Mouse (Mus musculus) neural tube, embryonic 14.5 days (tissue): ENCODE results near the gene Ppp1r18. TPM values are rescaled to one million over a fixed set of nuclear protein-coding genes. Genes with fewer than 3 reads are reported as not detected.

Experiments used
- ATAC-seq: fragments of 200-750 bp; cut with Nextera tagmentation; 2 replicates; pipeline ENCODE4 v1.8.0; 2017; ENCODE audit warnings: low read depth, mild to moderate bottlenecking, moderate TSS enrichment, moderate library complexity
- H3K27ac ChIP-seq: fragments of 300-500 bp; sonication (generic); 2 replicates; pipeline ENCODE4 v1.5.1; 2014; ENCODE audit warnings: low read depth, mild to moderate bottlenecking, control low read depth, low read length, moderate library complexity, mixed read lengths
- H3K27me3 ChIP-seq: fragments of 300-500 bp; sonication (generic); 2 replicates; pipeline ENCODE4 v1.6.1; 2014; ENCODE audit warnings: low read length; ENCODE audit not compliant: control insufficient read depth, insufficient read depth
- H3K36me3 ChIP-seq: fragments of 300-500 bp; sonication (generic); 2 replicates; pipeline ENCODE4 v1.6.1; 2014; ENCODE audit warnings: low read length, mixed read lengths; ENCODE audit not compliant: control insufficient read depth, insufficient read depth
- H3K4me1 ChIP-seq: fragments of 300-500 bp; sonication (generic); 2 replicates; pipeline ENCODE4 v1.6.1; 2014; ENCODE audit warnings: low read length; ENCODE audit not compliant: control insufficient read depth, insufficient read depth
- H3K4me2 ChIP-seq: fragments of 300-500 bp; sonication (generic); 2 replicates; pipeline ENCODE4 v1.6.1; 2014; ENCODE audit warnings: mild to moderate bottlenecking, low read depth, low read length, control low read depth
- H3K4me3 ChIP-seq: fragments of 300-500 bp; sonication (generic); 2 replicates; pipeline ENCODE4 v1.5.1; 2014; ENCODE audit warnings: low read depth, low read length, control low read depth, mixed read lengths
- H3K9ac ChIP-seq: fragments of 300-500 bp; sonication (generic); replicated peaks from 2 replicates; pipeline ENCODE4 v1.6.1; 2014; ENCODE audit warnings: low read depth, mild to moderate bottlenecking, control low read depth, low read length, mixed read lengths
- H3K9me3 ChIP-seq: fragments of 300-500 bp; sonication (generic); 2 replicates; pipeline ENCODE4 v1.6.1; 2016; ENCODE audit warnings: low read length; ENCODE audit not compliant: control insufficient read depth
- WGBS: fragments of 180-500 bp; shearing (Covaris S2); extraction: QIAGEN DNeasy Blood & Tissue Kit; methylation state at CpG from one replicate; pipeline ENCODE4 v1.1.7; 2014; 5-methylcytosine and 5-hydroxymethylcytosine counted together
- microRNA counts: library from miRNA; unstranded; fragments of <30 nt; microRNA quantifications from one replicate; lab custom pipeline; 2016
- microRNA-seq: library from miRNA; unstranded; fragments of <30 nt; microRNA quantifications from one replicate; pipeline ENCODE4, GENCODE M21; 2016
- polyA plus RNA-seq: library from polyadenylated mRNA; unstranded; fragments of >200 nt; fragmentation: Nextera tagmentation; extraction: Ambion mirVana; gene quantifications from 2 replicates; pipeline ENCODE4 v1.2.1, GENCODE M21; 2014

The Ppp1r18 gene
- polyA plus RNA-seq, 1 experiment from 2014 or later: 18.0 TPM

- ATAC-seq: no peak
- Histone ChIP-seq H3K4me3 (peak overlapping the region; percentile 66), H3K4me1 (peaks cover 23% of the 10 kb centered on the region), H3K9me3 (no peaks in the 10 kb centered on the region), H3K9ac (peak overlapping the region; percentile 99), H3K36me3 (peaks cover 13% of the 10 kb centered on the region), H3K27ac (peak overlapping the region; percentile 97), H3K4me2 (peak overlapping the region; percentile 69), H3K27me3 (no peaks in the 10 kb centered on the region)
- WGBS: 35% methylated on average over 6 of the region's 6 CpGs
Observed at GRCm38 (mm10) chr17:35919864-35920301, 54.5 kb downstream of the Ppp1r18 start.

- Histone ChIP-seq H3K4me3 (peak overlapping the region; percentile 66), H3K4me2 (peak overlapping the region; percentile 69), H3K27me3 (no peaks in the 10 kb centered on the region), H3K9ac (peak overlapping the region; percentile 99; the same call in 1 of the 2 replicates), H3K4me1 (peaks cover 20% of the 10 kb centered on the region), H3K36me3 (peaks cover 17% of the 10 kb centered on the region), H3K27ac (peak overlapping the region; percentile 97), H3K9me3 (no peaks in the 10 kb centered on the region)
- no peak for ATAC-seq
- WGBS: 81% methylated on average over 1 of the region's 1 CpGs
Observed at GRCm38 (mm10) chr17:35920384-35920783, 55.0 kb downstream of the Ppp1r18 start.

GRCm38 (mm10) chr17:35920862-35921562 lies 55.6 kb downstream of the Ppp1r18 start:
- WGBS: 68% methylated on average over 5 of the region's 5 CpGs
- Histone ChIP-seq H3K4me2 (peak overlapping the region; percentile 69), H3K4me3 (no peak overlapping the region), H3K36me3 (peaks cover 19% of the 10 kb centered on the region), H3K4me1 (peaks cover 18% of the 10 kb centered on the region), H3K9me3 (no peaks in the 10 kb centered on the region), H3K9ac (no peak overlapping the region; the same call in 1 of the 2 replicates), H3K27me3 (no peaks in the 10 kb centered on the region), H3K27ac (peak overlapping the region; percentile 97)
- no peak for ATAC-seq

- H3K36me3 ChIP-seq: peaks cover 26% of the 10 kb centered on the region
- no peaks in the 10 kb centered on the region for H3K9me3 ChIP-seq
- H3K27me3 ChIP-seq: no peaks in the 10 kb centered on the region
- H3K9ac ChIP-seq: 0 out of 2 replicates have a peak overlapping the region, but pooled peaks have one; percentile 26
- H3K4me3 ChIP-seq: no peak overlapping the region
- H3K4me1 ChIP-seq: peaks cover 18% of the 10 kb centered on the region
- H3K27ac ChIP-seq: no peak overlapping the region
- no peak overlapping the region for H3K4me2 ChIP-seq
- WGBS: 88% methylated on average over 4 of the region's 4 CpGs
- ATAC-seq: no peak
Observed at GRCm38 (mm10) chr17:35921710-35922109, 56.3 kb downstream of the Ppp1r18 start.

- H3K4me2 ChIP-seq: no peak overlapping the region
- no peaks in the 10 kb centered on the region for H3K9me3 ChIP-seq
- WGBS: 85% methylated on average over 3 of the region's 3 CpGs
- peaks cover 18% of the 10 kb centered on the region for H3K4me1 ChIP-seq
- ATAC-seq: no peak
- no peaks in the 10 kb centered on the region for H3K27me3 ChIP-seq
- no peak overlapping the region for H3K9ac ChIP-seq
- H3K27ac ChIP-seq: no peak overlapping the region
- H3K36me3 ChIP-seq: peaks cover 32% of the 10 kb centered on the region
- H3K4me3 ChIP-seq: no peak overlapping the region
Observed at GRCm38 (mm10) chr17:35922566-35922965, 57.2 kb downstream of the Ppp1r18 start.

- H3K4me1 ChIP-seq: peaks cover 18% of the 10 kb centered on the region
- H3K36me3 ChIP-seq: peaks cover 39% of the 10 kb centered on the region
- no peak overlapping the region for H3K4me2 ChIP-seq
- no peaks in the 10 kb centered on the region for H3K27me3 ChIP-seq
- WGBS: 97% methylated on average over 4 of the region's 4 CpGs
- ATAC-seq: no peak
- H3K9ac ChIP-seq: no peak overlapping the region
- no peak overlapping the region for H3K4me3 ChIP-seq
- no peak overlapping the region for H3K27ac ChIP-seq
- no peaks in the 10 kb centered on the region for H3K9me3 ChIP-seq
Observed at GRCm38 (mm10) chr17:35923281-35923680, 57.9 kb downstream of the Ppp1r18 start.

MicroRNA genes within 50 kb of the gene (microRNA counts, 519-probe panel; counts per million panel counts)
- microRNA mmu-miR-1894-3p (lab: Ali Mortazavi, UCI) (not detected), microRNA mmu-miR-1894-5p (lab: Ali Mortazavi, UCI) (not detected)

Small RNAs within 50 kb of the gene (microRNA-seq; reads per million reads assigned to microRNA genes)
- gene Gm28033: not detected
- gene Mir1894: not detected

Other genes starting within 250 kb of the Ppp1r18 start
- gene Gm9573, start 239.0 kb upstream of the Ppp1r18 start, polyA plus RNA-seq: not detected in 2 replicates
- gene Mucl3, start 221.9 kb upstream of the Ppp1r18 start, polyA plus RNA-seq: not detected in 2 replicates
- 10.7 and 11.7 TPM in 2 replicates for gene Vars2, start 198.0 kb upstream of the Ppp1r18 start, polyA plus RNA-seq
- gene Gtf2h4, start 191.9 kb upstream of the Ppp1r18 start, polyA plus RNA-seq: 20.7 and 21.0 TPM in 2 replicates
- gene Ddr1, start 161.0 kb upstream of the Ppp1r18 start, polyA plus RNA-seq: 48.6 and 65.6 TPM in 2 replicates
- gene Ier3, start 43.9 kb upstream of the Ppp1r18 start, polyA plus RNA-seq: 4.2 and 6.9 TPM in 2 replicates
- gene Flot1, start 42.4 kb upstream of the Ppp1r18 start, polyA plus RNA-seq: 100 and 121 TPM in 2 replicates
- gene Tubb5, start 27.3 kb upstream of the Ppp1r18 start, polyA plus RNA-seq: 1,611 and 1,626 TPM in 2 replicates
- 6.0 and 8.5 TPM in 2 replicates for gene Mdc1, start 24.1 kb upstream of the Ppp1r18 start, polyA plus RNA-seq
- 15.7 and 16.9 TPM in 2 replicates for gene Nrm, start 4.3 kb upstream of the Ppp1r18 start, polyA plus RNA-seq
- gene Dhx16, start 14.2 kb downstream of the Ppp1r18 start, polyA plus RNA-seq: 22.4 and 37.5 TPM in 2 replicates
- gene 2310061I04Rik, start 31.8 kb downstream of the Ppp1r18 start, polyA plus RNA-seq: 57.9 and 74.2 TPM in 2 replicates
- 448 and 481 TPM in 2 replicates for gene Atat1, start 44.5 kb downstream of the Ppp1r18 start, polyA plus RNA-seq
- gene Mrps18b, start 50.8 kb downstream of the Ppp1r18 start, polyA plus RNA-seq: 65.3 and 66.2 TPM in 2 replicates
- gene Ppp1r10, start 50.8 kb downstream of the Ppp1r18 start, polyA plus RNA-seq: 31.9 and 39.0 TPM in 2 replicates
- 71.1 and 81.1 TPM in 2 replicates for gene Abcf1, start 104.2 kb downstream of the Ppp1r18 start, polyA plus RNA-seq
- 45.9 and 50.3 TPM in 2 replicates for gene Gnl1, start 114.3 kb downstream of the Ppp1r18 start, polyA plus RNA-seq
- 65.3 and 78.2 TPM in 2 replicates for gene Prr3, start 114.6 kb downstream of the Ppp1r18 start, polyA plus RNA-seq
- gene H2-T24, start 155.0 kb downstream of the Ppp1r18 start, polyA plus RNA-seq: 11.0 and 12.7 TPM in 2 replicates
- 2.6 and 3.8 TPM in 2 replicates for gene H2-T23, start 167.3 kb downstream of the Ppp1r18 start, polyA plus RNA-seq
- gene H2-T22, start 177.2 kb downstream of the Ppp1r18 start, polyA plus RNA-seq: 5.9 and 8.9 TPM in 2 replicates
- gene Gm6034, start 177.4 kb downstream of the Ppp1r18 start, polyA plus RNA-seq: not detected in 2 replicates
- gene Gm11127, start 192.8 kb downstream of the Ppp1r18 start, polyA plus RNA-seq: not detected in 2 replicates